Mouse (Mus musculus) MEL (cell line): Measurements from ENCODE around the gene AC109138.7.

Experiments used
- CHD1 ChIP-seq: IDR thresholded peaks from 2 replicates; pipeline ENCODE4 v1.6.1; 2012; ENCODE audit warnings: low read depth, mild to moderate bottlenecking, inconsistent platforms, low read length, improper control_type of control experiment
- CTCF ChIP-seq, 3 experiments: IDR thresholded peaks in 2 of 3; conservative IDR thresholded peaks in 1 of 3; 2 replicates each; pipeline ENCODE4 v1.5.1; 2011 to 2012; ENCODE audit warnings: low read length in 3 of 3, low read depth in 2 of 3, mild to moderate bottlenecking in 2 of 3, improper control_type of control experiment in 1 of 3, inconsistent platforms in 1 of 3, mixed read lengths in 1 of 3, moderate library complexity in 1 of 3; ENCODE audit not compliant: control insufficient read depth in 1 of 3, insufficient read depth in 1 of 3, poor library complexity in 1 of 3, severe bottlenecking in 1 of 3
- EP300 ChIP-seq, 2 experiments: IDR thresholded peaks; 2 replicates each; pipeline ENCODE4 v1.6.1; 2011; ENCODE audit warnings: improper control_type of control experiment in 2 of 2, low read length in 2 of 2, low read depth in 1 of 2, mild to moderate bottlenecking in 1 of 2
- ETS1 ChIP-seq: IDR thresholded peaks from 2 replicates; pipeline ENCODE4 v1.6.1; 2012; ENCODE audit warnings: low read depth, mild to moderate bottlenecking, inconsistent platforms, low read length, improper control_type of control experiment, moderate library complexity
- HCFC1 ChIP-seq: IDR thresholded peaks from 2 replicates; pipeline ENCODE4 v1.6.1; 2012; ENCODE audit warnings: low read depth, mild to moderate bottlenecking, inconsistent platforms, low read length, improper control_type of control experiment, moderate library complexity
- POLR2A ChIP-seq, 2 experiments: IDR thresholded peaks; 2 replicates each; pipeline ENCODE4 v1.6.1; 2011 to 2012; ENCODE audit warnings: low read length in 2 of 2, mild to moderate bottlenecking in 2 of 2, control low read depth in 1 of 2, improper control_type of control experiment in 1 of 2, low read depth in 1 of 2, moderate library complexity in 1 of 2; ENCODE audit not compliant: control insufficient read depth in 1 of 2, insufficient read depth in 1 of 2, poor library complexity in 1 of 2
- POLR2AphosphoS5 ChIP-seq: IDR thresholded peaks from 2 replicates; pipeline ENCODE4 v1.6.1; 2012; ENCODE audit warnings: low read depth, borderline replicate concordance, mild to moderate bottlenecking, inconsistent platforms, low read length, moderate library complexity, mixed read lengths
- RAD21 ChIP-seq: IDR thresholded peaks from 2 replicates; pipeline ENCODE4 v1.6.1; 2011; ENCODE audit warnings: mild to moderate bottlenecking, low read depth, low read length, improper control_type of control experiment
- SIN3A ChIP-seq: IDR thresholded peaks from 2 replicates; pipeline ENCODE4 v1.6.1; 2012; ENCODE audit warnings: low read length, improper control_type of control experiment, inconsistent platforms
- TCF12 ChIP-seq: IDR thresholded peaks from 2 replicates; pipeline ENCODE4 v1.6.1; 2014; ENCODE audit warnings: low read depth, mild to moderate bottlenecking, inconsistent platforms, low read length, improper control_type of control experiment, moderate library complexity
- ZNF384 ChIP-seq: IDR thresholded peaks from 2 replicates; pipeline ENCODE4 v1.6.1; 2012; ENCODE audit warnings: low read depth, mild to moderate bottlenecking, inconsistent platforms, low read length, improper control_type of control experiment

DNA sequence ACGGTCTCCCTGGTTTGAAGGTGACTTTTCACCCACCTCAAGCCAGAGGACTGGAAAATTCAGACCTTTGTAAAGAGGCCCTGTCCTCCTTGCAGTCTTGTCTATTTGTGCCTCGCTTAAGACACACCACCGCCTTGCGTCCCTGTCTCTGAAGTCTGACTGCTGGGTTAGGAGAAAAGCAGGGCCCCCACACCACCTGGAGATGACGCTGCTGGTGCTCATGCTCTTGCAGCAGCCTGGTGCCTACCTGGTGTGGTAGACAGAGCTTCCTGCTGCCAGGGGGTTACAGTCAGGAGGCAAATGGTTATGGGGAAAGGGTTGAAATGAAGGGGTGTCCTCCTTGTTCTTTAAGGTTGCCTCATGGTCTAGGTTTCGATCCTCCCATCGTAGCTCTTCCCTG, 40.1 kb downstream of the AC109138.7 start:
- no peak for TF ChIP-seq HCFC1
- TF ChIP-seq SIN3A = no peak
- TF ChIP-seq CTCF (IDR thresholded peaks at IDR 0.05 in 2 of 3, conservative IDR thresholded peaks at IDR 0.05 in 1 of 3; ENCODE audit: control insufficient read depth in 1 of 3, insufficient read depth in 1 of 3, low read depth in 2 of 3, low read length in 3 of 3, poor library complexity in 1 of 3, severe bottlenecking in 1 of 3) = no peak
- TF ChIP-seq CHD1 = no peak
- TF ChIP-seq POLR2A (IDR thresholded peaks at IDR 0.05; ENCODE audit: control insufficient read depth in 1 of 2, insufficient read depth in 1 of 2, low read depth in 1 of 2, low read length in 2 of 2, poor library complexity in 1 of 2) = no peak
- no peak for TF ChIP-seq RAD21
- no peak for TF ChIP-seq POLR2AphosphoS5
- TF ChIP-seq ETS1 = no peak
- no peak for TF ChIP-seq ZNF384
- no peak for TF ChIP-seq TCF12
- no peak for TF ChIP-seq EP300 (IDR thresholded peaks at IDR 0.05; ENCODE audit: low read depth in 1 of 2, low read length in 2 of 2)
